Mouse (Mus musculus): ENCODE data around the gene Mdga1. TPM values are rescaled to one million over a fixed set of nuclear protein-coding genes. Genes with fewer than 3 reads are reported as not detected.
A peak's percentile ranks its signal among the peaks of the same experiment; 100 is the strongest.

The Mdga1 gene
- polyA plus RNA-seq, 1 experiment from 2014 or later: 2.3 TPM

DNA sequence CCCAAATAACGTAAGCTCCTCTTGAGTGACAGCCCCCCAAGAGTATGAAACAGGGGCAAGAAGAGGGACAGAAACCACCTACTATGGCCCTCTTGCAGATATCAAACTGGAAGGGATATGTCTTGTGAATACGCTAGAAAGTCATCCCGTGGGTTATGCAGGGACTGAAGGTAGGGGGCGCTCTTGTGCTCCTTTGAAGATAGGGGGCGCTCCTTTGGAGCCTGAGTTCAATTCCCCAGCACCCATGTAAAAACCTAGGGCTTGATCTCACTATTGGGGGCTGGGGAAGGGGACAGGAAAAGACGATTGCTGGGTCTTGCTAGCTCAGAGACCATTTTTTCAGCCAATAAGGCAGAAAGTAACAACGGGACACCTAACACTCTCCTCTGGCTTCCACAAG is 105.4 kb downstream of the Mdga1 start:
- WGBS: 65% methylated on average over 7 of the region's 7 CpGs
- H3K4me1 ChIP-seq: peaks cover 6% of the 10 kb centered on the region
- H3K27me3 ChIP-seq (ENCODE audit: poor library complexity, severe bottlenecking): no peaks in the 10 kb centered on the region
- no peak for DNase-seq (ENCODE audit: extremely low spot score, low spot score)
- peaks cover 17% of the 10 kb centered on the region; the same call in 1 of the 2 replicates for H3K9me3 ChIP-seq
- no peak overlapping the region for H3K4me3 ChIP-seq
- peaks cover 9% of the 10 kb centered on the region for H3K36me3 ChIP-seq (replicated peaks)
- H3K27ac ChIP-seq: no peak overlapping the region

- Histone ChIP-seq H3K4me1 (peaks cover 11% of the 10 kb centered on the region), H3K27me3 (ENCODE audit: poor library complexity, severe bottlenecking) (no peaks in the 10 kb centered on the region; the same call in 1 of the 2 replicates), H3K4me3 (no peak overlapping the region), H3K27ac (no peak overlapping the region), H3K9me3 (no peaks in the 10 kb centered on the region), H3K36me3 (replicated peaks) (no peaks in the 10 kb centered on the region; the same call in 1 of the 2 replicates)
- no peak for DNase-seq (ENCODE audit: extremely low spot score, low spot score)
- WGBS: 90% methylated on average over 13 of the region's 13 CpGs
Measured at GRCm38 (mm10) chr17:29859788-29860283, 110.1 kb downstream of the Mdga1 start.

- no peak overlapping the region for H3K4me3 ChIP-seq
- H3K9me3 ChIP-seq: no peaks in the 10 kb centered on the region
- H3K27me3 ChIP-seq (ENCODE audit: poor library complexity, severe bottlenecking): no peaks in the 10 kb centered on the region; the same call in 1 of the 2 replicates
- over 99% methylated on average over 3 of the region's 3 CpGs for WGBS
- peaks cover 11% of the 10 kb centered on the region for H3K4me1 ChIP-seq
- no peak for DNase-seq (ENCODE audit: extremely low spot score, low spot score)
- no peak overlapping the region for H3K27ac ChIP-seq
- no peaks in the 10 kb centered on the region; the same call in 1 of the 2 replicates for H3K36me3 ChIP-seq (replicated peaks)
Measured at GRCm38 (mm10) chr17:29858764-29859163, 111.1 kb downstream of the Mdga1 start.

DNA sequence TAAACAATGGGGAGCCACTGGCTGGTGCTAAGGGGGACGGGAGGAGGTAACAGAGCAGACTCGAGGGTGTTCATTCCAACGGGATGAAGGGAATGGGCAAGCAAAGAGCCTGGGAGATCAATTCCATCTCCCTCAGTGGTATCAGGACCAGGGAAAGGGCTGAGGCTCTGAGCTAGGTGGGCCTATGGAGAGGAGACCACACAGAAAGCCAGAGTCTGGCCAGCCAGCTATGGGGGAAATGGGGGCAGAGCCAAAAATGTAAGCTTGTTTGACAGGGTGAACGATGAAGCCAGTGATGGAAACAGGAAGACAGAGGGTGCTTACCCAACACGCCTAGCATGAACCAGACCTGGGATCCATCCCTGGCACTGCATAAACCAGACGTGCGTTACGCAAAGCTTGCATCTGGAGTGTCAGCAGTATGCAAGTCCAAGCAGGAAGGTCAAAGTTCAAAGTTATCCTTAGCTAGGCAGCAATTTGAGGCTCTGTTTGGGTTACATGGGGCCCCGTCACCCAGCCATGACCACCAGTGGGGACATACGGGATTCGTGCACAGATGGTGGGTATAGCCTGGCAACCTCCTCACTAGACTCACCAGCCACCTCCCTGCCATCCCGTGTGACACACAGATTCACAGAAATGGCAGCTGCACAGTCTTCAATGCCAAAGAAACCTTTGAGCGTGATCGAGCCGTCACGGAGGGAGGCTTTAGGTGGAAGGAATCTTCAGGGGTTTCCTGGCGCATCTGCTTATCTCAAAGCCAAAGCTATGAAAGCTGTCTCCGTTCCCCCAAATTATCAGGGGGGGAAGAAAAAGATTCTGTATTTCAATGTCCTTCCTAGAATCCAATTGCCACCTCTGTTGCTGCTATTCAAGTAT is 113.9 kb downstream of the Mdga1 start:
- no peak overlapping the region for H3K4me3 ChIP-seq
- no peak for DNase-seq (ENCODE audit: extremely low spot score, low spot score)
- no peak overlapping the region for H3K27ac ChIP-seq
- H3K9me3 ChIP-seq: no peaks in the 10 kb centered on the region
- H3K27me3 ChIP-seq (ENCODE audit: poor library complexity, severe bottlenecking): peaks cover 21% of the 10 kb centered on the region
- WGBS: 76% methylated on average over 18 of the region's 18 CpGs
- no peaks in the 10 kb centered on the region; the same call in 1 of the 2 replicates for H3K36me3 ChIP-seq (replicated peaks)
- peaks cover 21% of the 10 kb centered on the region for H3K4me1 ChIP-seq

GRCm38 (mm10) chr17:29854835-29855234 is 115.1 kb downstream of the Mdga1 start:
- Histone ChIP-seq H3K27me3 (ENCODE audit: poor library complexity, severe bottlenecking) (peaks cover 31% of the 10 kb centered on the region), H3K27ac (no peak overlapping the region), H3K9me3 (no peaks in the 10 kb centered on the region), H3K36me3 (replicated peaks) (no peaks in the 10 kb centered on the region; the same call in 1 of the 2 replicates), H3K4me3 (no peak overlapping the region), H3K4me1 (peaks cover 21% of the 10 kb centered on the region)
- 94% methylated on average over 4 of the region's 4 CpGs for WGBS
- DNase-seq (ENCODE audit: extremely low spot score, low spot score): no peak

DNA sequence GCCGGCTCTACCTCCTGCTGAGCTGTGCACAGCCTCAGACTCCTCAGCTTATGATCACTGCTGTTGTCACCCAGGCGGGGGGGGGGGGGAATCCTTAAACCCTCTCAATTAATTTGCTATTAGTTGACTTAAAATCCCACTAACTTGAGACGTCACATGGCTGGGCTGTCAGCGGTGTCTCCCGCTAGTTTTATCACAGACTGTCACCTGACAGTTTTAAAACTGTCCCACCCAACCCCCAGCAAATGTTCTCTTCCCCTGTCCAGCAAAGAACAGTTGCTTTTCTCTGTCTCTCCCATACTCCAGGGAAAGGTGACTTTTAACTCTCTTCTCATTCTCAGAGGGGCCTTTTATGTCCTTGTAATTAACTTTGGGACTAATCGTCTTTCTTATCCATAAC is 115.5 kb downstream of the Mdga1 start:
- Histone ChIP-seq H3K9me3 (no peaks in the 10 kb centered on the region), H3K27ac (no peak overlapping the region), H3K4me1 (peaks cover 26% of the 10 kb centered on the region), H3K36me3 (replicated peaks) (peaks cover 4% of the 10 kb centered on the region), H3K27me3 (ENCODE audit: poor library complexity, severe bottlenecking) (peaks cover 33% of the 10 kb centered on the region), H3K4me3 (no peak overlapping the region)
- no peak for DNase-seq (ENCODE audit: extremely low spot score, low spot score)
- 65% methylated on average over 6 of the region's 6 CpGs for whole genome bisulfite sequencing

GRCm38 (mm10) chr17:29852846-29853486 is 116.9 kb downstream of the Mdga1 start:
- H3K4me1 ChIP-seq: peaks cover 31% of the 10 kb centered on the region
- H3K9me3 ChIP-seq: no peaks in the 10 kb centered on the region
- DNase-seq (ENCODE audit: extremely low spot score, low spot score): no peak
- H3K36me3 ChIP-seq (replicated peaks): peaks cover 5% of the 10 kb centered on the region
- H3K4me3 ChIP-seq: no peak overlapping the region
- H3K27ac ChIP-seq: no peak overlapping the region
- WGBS: 60% methylated on average over 8 of the region's 8 CpGs
- H3K27me3 ChIP-seq (ENCODE audit: poor library complexity, severe bottlenecking): peaks cover 33% of the 10 kb centered on the region

DNA sequence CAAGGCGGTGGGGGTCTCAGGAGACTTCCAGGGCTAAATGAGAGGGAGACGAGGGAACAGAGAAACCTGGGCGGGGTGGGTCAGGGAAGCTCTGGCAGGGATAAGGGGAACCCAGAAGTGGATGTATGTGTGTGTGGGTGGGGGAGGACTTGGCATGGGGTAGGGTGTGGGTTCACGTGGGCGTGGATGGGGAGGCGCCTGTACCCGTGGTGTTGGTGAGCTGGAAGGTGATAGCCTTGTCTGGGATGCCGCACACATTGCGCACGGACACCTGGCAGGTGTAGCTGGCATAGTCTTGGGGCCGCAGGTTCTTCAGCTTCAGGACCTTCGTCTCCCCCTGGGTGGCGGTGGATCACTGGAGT is 120.5 kb downstream of the Mdga1 start:
- Histone ChIP-seq H3K27me3 (ENCODE audit: poor library complexity, severe bottlenecking) (peaks cover 40% of the 10 kb centered on the region), H3K4me3 (no peak overlapping the region), H3K27ac (no peak overlapping the region), H3K9me3 (no peaks in the 10 kb centered on the region), H3K36me3 (replicated peaks) (peaks cover 12% of the 10 kb centered on the region), H3K4me1 (peaks cover 27% of the 10 kb centered on the region)
- DNase-seq (ENCODE audit: extremely low spot score, low spot score): no peak
- 81% methylated on average over 13 of the region's 13 CpGs for WGBS

DNA sequence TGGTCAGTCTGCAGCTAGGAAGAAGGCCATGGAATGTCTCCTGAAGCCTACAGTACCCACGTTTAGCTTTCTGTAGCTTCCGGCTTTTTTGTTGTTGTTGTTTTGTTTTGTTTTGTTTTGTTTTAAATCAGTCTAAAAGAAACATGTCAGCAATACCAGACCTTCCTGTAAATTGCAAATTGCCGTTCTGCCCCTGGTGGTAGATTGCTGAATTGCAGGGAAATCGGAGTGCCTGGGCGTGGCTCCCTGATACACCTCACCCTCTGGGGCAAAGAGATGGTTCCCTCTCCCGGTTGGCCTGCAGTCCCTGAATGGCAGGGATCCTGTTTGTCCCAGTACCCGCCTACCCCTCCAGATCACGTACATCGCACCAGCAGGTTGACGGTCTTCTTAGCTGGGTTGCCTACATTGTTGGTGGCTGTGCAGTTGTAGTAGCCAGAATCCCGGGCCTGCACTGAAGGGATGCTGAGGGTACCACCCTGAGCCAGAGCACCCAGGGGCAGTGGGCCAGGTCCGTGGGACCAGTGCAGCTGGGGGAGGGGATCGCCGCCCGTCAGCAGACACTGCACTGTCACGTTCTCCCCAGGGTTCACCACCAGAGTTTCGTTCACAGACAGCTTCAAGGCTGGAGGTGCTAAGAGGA is 121.0 kb downstream of the Mdga1 start:
- peaks cover 44% of the 10 kb centered on the region for H3K27me3 ChIP-seq (ENCODE audit: poor library complexity, severe bottlenecking)
- H3K4me1 ChIP-seq: peaks cover 27% of the 10 kb centered on the region
- no peak overlapping the region for H3K4me3 ChIP-seq
- peak; percentile 72 for DNase-seq (ENCODE audit: extremely low spot score, low spot score)
- WGBS: 25% methylated on average over 17 of the region's 17 CpGs
- H3K36me3 ChIP-seq (replicated peaks): peaks cover 12% of the 10 kb centered on the region
- no peaks in the 10 kb centered on the region for H3K9me3 ChIP-seq
- H3K27ac ChIP-seq: no peak overlapping the region

GRCm38 (mm10) chr17:29847291-29847690 is 122.6 kb downstream of the Mdga1 start:
- Histone ChIP-seq H3K4me1 (peaks cover 26% of the 10 kb centered on the region), H3K27me3 (ENCODE audit: poor library complexity, severe bottlenecking) (peaks cover 45% of the 10 kb centered on the region), H3K4me3 (no peak overlapping the region), H3K9me3 (no peaks in the 10 kb centered on the region), H3K36me3 (replicated peaks) (peaks cover 12% of the 10 kb centered on the region), H3K27ac (no peak overlapping the region)
- DNase-seq (ENCODE audit: extremely low spot score, low spot score): no peak
- WGBS: 54% methylated on average over 8 of the region's 8 CpGs

- DNase-seq (ENCODE audit: extremely low spot score, low spot score): no peak
- Histone ChIP-seq H3K27ac (no peak overlapping the region), H3K4me1 (peaks cover 34% of the 10 kb centered on the region), H3K9me3 (no peaks in the 10 kb centered on the region), H3K36me3 (replicated peaks) (peaks cover 12% of the 10 kb centered on the region), H3K27me3 (ENCODE audit: poor library complexity, severe bottlenecking) (peaks cover 47% of the 10 kb centered on the region), H3K4me3 (no peak overlapping the region)
- 79% methylated on average over 15 of the region's 15 CpGs for WGBS
Measured at GRCm38 (mm10) chr17:29846284-29846683, 123.6 kb downstream of the Mdga1 start.

GRCm38 (mm10) chr17:29844949-29845348 is 124.9 kb downstream of the Mdga1 start:
- no peak overlapping the region for H3K4me3 ChIP-seq
- DNase-seq (ENCODE audit: extremely low spot score, low spot score): no peak
- no peak overlapping the region for H3K27ac ChIP-seq
- H3K36me3 ChIP-seq (replicated peaks): peaks cover 12% of the 10 kb centered on the region
- no peaks in the 10 kb centered on the region for H3K9me3 ChIP-seq
- H3K27me3 ChIP-seq (ENCODE audit: poor library complexity, severe bottlenecking): peaks cover 52% of the 10 kb centered on the region
- peaks cover 42% of the 10 kb centered on the region for H3K4me1 ChIP-seq
- WGBS: 90% methylated on average over 6 of the region's 6 CpGs
